Mouse (Mus musculus): ENCODE results near the gene Trim32.

Trim32 gene

GRCm38 (mm10) chr4:65604504-65605150 is at the start of gene Trim32:
TSS of gene Trim32 (plus strand) at chr4:65604986.
- peak; percentile 96 for DNase-seq

GRCm38 (mm10) chr4:65565493-65565892 is 39.3 kb upstream of the Trim32 start:
- no peak for DNase-seq

- no peak for DNase-seq
Observed at GRCm38 (mm10) chr4:65580254-65580653, 24.5 kb upstream of the Trim32 start.

GRCm38 (mm10) chr4:65586947-65587346 is 17.8 kb upstream of the Trim32 start:
- DNase-seq: no peak

- DNase-seq: peak; percentile 83
Observed at GRCm38 (mm10) chr4:65589780-65590179, 15.0 kb upstream of the Trim32 start.

GRCm38 (mm10) chr4:65594601-65595369 is 10.0 kb upstream of the Trim32 start:
- no peak for DNase-seq

- DNase-seq: peak; percentile 49
Observed at GRCm38 (mm10) chr4:65605151-65605702, 441 bp downstream of the Trim32 start.

GRCm38 (mm10) chr4:65607184-65607631 is 2.4 kb downstream of the Trim32 start:
- DNase-seq: no peak

- no peak for DNase-seq
Observed at GRCm38 (mm10) chr4:65608112-65608511, 3.3 kb downstream of the Trim32 start.

- DNase-seq: no peak
Observed at GRCm38 (mm10) chr4:65610329-65610728, 5.5 kb downstream of the Trim32 start.

GRCm38 (mm10) chr4:65610896-65611295 is 6.1 kb downstream of the Trim32 start:
- no peak for DNase-seq

GRCm38 (mm10) chr4:65613135-65613534 is 8.3 kb downstream of the Trim32 start:
- no peak for DNase-seq

GRCm38 (mm10) chr4:65620125-65620524 is 15.3 kb downstream of the Trim32 start:
- DNase-seq: no peak

- DNase-seq: no peak
Observed at GRCm38 (mm10) chr4:65638231-65638630, 33.4 kb downstream of the Trim32 start.

GRCm38 (mm10) chr4:65642611-65643010 is 37.8 kb downstream of the Trim32 start:
- no peak for DNase-seq

- peak; percentile 91 for DNase-seq
Observed at GRCm38 (mm10) chr4:65654723-65655122, 49.9 kb downstream of the Trim32 start.

- no peak for DNase-seq
Observed at GRCm38 (mm10) chr4:65663176-65663575, 58.4 kb downstream of the Trim32 start.
